Mouse (Mus musculus): ENCODE measurements around the gene Tmc2. TPM values are rescaled to one million over a fixed set of nuclear protein-coding genes. Genes with fewer than 3 reads are reported as not detected.

The Tmc2 gene
- total and polyA plus RNA-seq, 2 experiments from 2014 or later: not detected

- Histone ChIP-seq H3K4me2 (ENCODE audit: low read depth, low read length) (peak overlapping the region; percentile 80; the same call in 1 of the 2 replicates), H3K4me1 (ENCODE audit: control insufficient read depth, insufficient read depth) (peaks cover 23% of the 10 kb centered on the region), H3K9ac (replicated peaks; ENCODE audit: low read depth, low read length) (peak overlapping the region; percentile 99), H3K9me3 (replicated peaks; ENCODE audit: control insufficient read depth, low read length) (no peaks in the 10 kb centered on the region), H3K27ac (ENCODE audit: low read depth) (no peak overlapping the region), H3K4me3 (ENCODE audit: low read depth, low read length) (no peak overlapping the region), H3K36me3 (replicated peaks; ENCODE audit: control insufficient read depth, insufficient read depth, low read length) (peaks cover 48% of the 10 kb centered on the region), H3K27me3 (ENCODE audit: control insufficient read depth, insufficient read depth, low read length) (no peaks in the 10 kb centered on the region)
- ATAC-seq (ENCODE audit: insufficient read depth, low read depth) (no peak), DNase-seq (ENCODE audit: low spot score) (no peak)
- TF ChIP-seq EP300 (IDR thresholded peaks at IDR 0.05; ENCODE audit: low read depth) (no peak), CTCF (IDR thresholded peaks at IDR 0.05; ENCODE audit: low read depth) (no peak)
- 59% methylated on average over 8 of the region's 8 CpGs for WGBS
These were observed 18.2 kb upstream of the Tmc2 start for GRCm38 (mm10) chr2:130176820-130177219.

- 0% methylated on average over 11 of the region's 11 CpGs for WGBS
- ATAC-seq (ENCODE audit: insufficient read depth, low read depth): no peak
- H3K9ac ChIP-seq (replicated peaks; ENCODE audit: low read depth, low read length): peak overlapping the region; percentile 99
- no peaks in the 10 kb centered on the region for H3K9me3 ChIP-seq (replicated peaks; ENCODE audit: control insufficient read depth, low read length)
- TF ChIP-seq EP300 (IDR thresholded peaks at IDR 0.05; ENCODE audit: low read depth): no peak
- TF ChIP-seq CTCF (IDR thresholded peaks at IDR 0.05; ENCODE audit: low read depth): no peak
- H3K4me3 ChIP-seq (ENCODE audit: low read depth, low read length): peak overlapping the region; percentile 97
- peak overlapping the region; percentile 95 for H3K27ac ChIP-seq (ENCODE audit: low read depth)
- H3K4me2 ChIP-seq (ENCODE audit: low read depth, low read length): peak overlapping the region; percentile 80
- peaks cover 33% of the 10 kb centered on the region for H3K36me3 ChIP-seq (replicated peaks; ENCODE audit: control insufficient read depth, insufficient read depth, low read length)
- H3K27me3 ChIP-seq (ENCODE audit: control insufficient read depth, insufficient read depth, low read length): no peaks in the 10 kb centered on the region
- H3K4me1 ChIP-seq (ENCODE audit: control insufficient read depth, insufficient read depth): peaks cover 23% of the 10 kb centered on the region
- DNase-seq (ENCODE audit: low spot score): peak; percentile 18
These were observed 16.7 kb upstream of the Tmc2 start for GRCm38 (mm10) chr2:130178381-130178705.

DNA sequence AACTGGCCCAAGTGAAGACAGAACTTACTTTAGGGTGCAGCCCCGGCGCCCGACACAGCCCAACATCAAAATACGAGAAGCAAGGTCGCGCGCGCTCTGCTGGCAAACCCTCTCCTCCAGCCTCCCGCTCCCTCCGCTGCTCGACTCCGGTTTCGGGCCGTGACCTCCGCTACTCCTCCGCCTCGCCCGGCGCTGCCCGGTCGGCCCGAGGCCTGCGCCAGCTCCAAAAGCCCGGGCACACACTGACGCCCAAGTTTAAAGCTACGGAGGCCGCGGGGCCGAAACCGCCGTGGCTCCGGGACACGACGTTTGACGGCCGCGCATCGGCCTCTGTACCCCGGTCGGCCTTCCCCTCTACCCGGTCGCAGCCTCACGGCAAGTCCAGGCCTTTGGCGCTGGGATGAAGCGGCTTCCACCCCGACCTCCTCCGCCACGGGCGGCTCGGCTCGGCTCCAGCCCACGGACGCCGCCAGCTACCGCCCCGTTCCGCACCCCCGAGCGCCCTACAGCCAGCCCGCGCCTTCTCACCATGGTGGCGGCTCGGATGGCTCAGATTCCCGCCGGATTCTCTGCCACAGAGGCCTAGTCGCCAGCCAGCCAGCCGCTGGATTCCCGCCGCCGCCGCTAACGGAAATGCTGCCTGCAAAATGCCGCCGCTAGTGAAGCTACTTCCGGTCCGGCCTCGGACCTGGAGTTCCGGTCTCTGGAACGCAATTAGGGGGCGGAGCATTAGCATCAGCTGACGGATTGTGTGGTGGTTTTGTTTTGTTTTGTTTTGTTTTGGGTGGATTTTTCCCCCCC lies 16.1 kb upstream of the Tmc2 start, which contains the start of gene Snrpb:
Gene Snrpb, minus strand, starts transcription at position 698 of the 801 bp plus-strand sequence.
- H3K4me3 ChIP-seq (ENCODE audit: low read depth, low read length): peak within 1 kb of the TSS; percentile 97
- peak within 1 kb of the TSS; percentile 99 for H3K9ac ChIP-seq (replicated peaks; ENCODE audit: low read depth, low read length)
- peak within 1 kb of the TSS; percentile 80 for H3K4me2 ChIP-seq (ENCODE audit: low read depth, low read length)
- peaks cover 27% of the 10 kb centered on the region for H3K36me3 ChIP-seq (replicated peaks; ENCODE audit: control insufficient read depth, insufficient read depth, low read length)
- H3K27me3 ChIP-seq (ENCODE audit: control insufficient read depth, insufficient read depth, low read length): no peaks in the 10 kb centered on the region
- peak within 1 kb of the TSS; percentile 95 for H3K27ac ChIP-seq (ENCODE audit: low read depth)
- H3K4me1 ChIP-seq (ENCODE audit: control insufficient read depth, insufficient read depth): peaks cover 23% of the 10 kb centered on the region
- peak; percentile 91 for DNase-seq (ENCODE audit: low spot score)
- WGBS: under 1% methylated on average over 80 of the region's 81 CpGs
- peak; percentile 92 for ATAC-seq (ENCODE audit: insufficient read depth, low read depth)
- TF ChIP-seq EP300 (IDR thresholded peaks at IDR 0.05; ENCODE audit: low read depth): 0 out of 2 replicates have a peak, but pooled peaks have one; percentile 52
- TF ChIP-seq CTCF (IDR thresholded peaks at IDR 0.05; ENCODE audit: low read depth): no peak
- no peaks in the 10 kb centered on the region for H3K9me3 ChIP-seq (replicated peaks; ENCODE audit: control insufficient read depth, low read length)

DNA sequence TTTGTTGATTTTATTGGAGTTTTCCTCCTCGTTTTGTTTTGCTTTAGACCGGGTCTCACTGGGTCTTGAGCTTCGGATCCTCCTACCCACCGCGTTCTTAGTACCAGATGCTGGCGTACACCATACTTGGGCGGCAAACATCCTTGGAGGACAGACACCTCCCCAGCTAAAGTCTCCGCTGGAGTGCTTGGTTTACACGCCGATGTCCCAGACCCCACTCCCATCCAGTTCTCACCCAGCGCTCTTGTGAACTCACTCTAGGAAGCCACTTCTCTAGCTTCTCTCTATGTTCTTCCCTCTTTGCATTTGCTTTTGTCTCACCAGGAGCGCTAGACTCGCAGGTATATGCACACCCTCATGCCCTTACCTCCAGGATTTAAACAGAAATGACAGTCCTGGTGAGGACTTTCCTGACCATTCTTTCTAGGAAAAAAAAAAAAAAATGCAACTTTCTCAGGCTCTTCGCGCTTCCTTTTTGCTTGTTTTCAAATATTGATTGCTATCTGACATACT lies 15.4 kb upstream of the Tmc2 start:
- WGBS: 2% methylated on average over 15 of the region's 15 CpGs

GRCm38 (mm10) chr2:130188391-130188790 lies 6.6 kb upstream of the Tmc2 start:
- no peak overlapping the region for H3K4me2 ChIP-seq (ENCODE audit: low read depth, low read length)
- H3K27ac ChIP-seq (ENCODE audit: low read depth): no peak overlapping the region
- no peak for TF ChIP-seq EP300 (IDR thresholded peaks at IDR 0.05; ENCODE audit: low read depth)
- no peak for TF ChIP-seq CTCF (IDR thresholded peaks at IDR 0.05; ENCODE audit: low read depth)
- H3K36me3 ChIP-seq (replicated peaks; ENCODE audit: control insufficient read depth, insufficient read depth, low read length): no peaks in the 10 kb centered on the region
- DNase-seq (ENCODE audit: low spot score) (no peak), ATAC-seq (ENCODE audit: insufficient read depth, low read depth) (no peak)
- no peaks in the 10 kb centered on the region for H3K4me1 ChIP-seq (ENCODE audit: control insufficient read depth, insufficient read depth)
- no peak overlapping the region for H3K9ac ChIP-seq (replicated peaks; ENCODE audit: low read depth, low read length)
- WGBS: 73% methylated on average over 12 of the region's 12 CpGs
- peaks cover 7% of the 10 kb centered on the region; the same call in 1 of the 2 replicates for H3K9me3 ChIP-seq (replicated peaks; ENCODE audit: control insufficient read depth, low read length)
- H3K27me3 ChIP-seq (ENCODE audit: control insufficient read depth, insufficient read depth, low read length): no peaks in the 10 kb centered on the region
- no peak overlapping the region for H3K4me3 ChIP-seq (ENCODE audit: low read depth, low read length)

More for the DNA sequence above, 15.4 kb upstream of the Tmc2 start:
- Histone ChIP-seq H3K9ac (replicated peaks; ENCODE audit: low read depth, low read length) (peak overlapping the region; percentile 99), H3K4me1 (ENCODE audit: control insufficient read depth, insufficient read depth) (peaks cover 23% of the 10 kb centered on the region), H3K4me2 (ENCODE audit: low read depth, low read length) (peak overlapping the region; percentile 80), H3K27me3 (ENCODE audit: control insufficient read depth, insufficient read depth, low read length) (no peaks in the 10 kb centered on the region), H3K9me3 (replicated peaks; ENCODE audit: control insufficient read depth, low read length) (no peaks in the 10 kb centered on the region), H3K27ac (ENCODE audit: low read depth) (peak overlapping the region; percentile 95), H3K4me3 (ENCODE audit: low read depth, low read length) (peak overlapping the region; percentile 97), H3K36me3 (replicated peaks; ENCODE audit: control insufficient read depth, insufficient read depth, low read length) (peaks cover 21% of the 10 kb centered on the region)
- peak; percentile 54 for ATAC-seq (ENCODE audit: insufficient read depth, low read depth)
- TF ChIP-seq CTCF (IDR thresholded peaks at IDR 0.05; ENCODE audit: low read depth): no peak
- TF ChIP-seq EP300 (IDR thresholded peaks at IDR 0.05; ENCODE audit: low read depth): no peak
- DNase-seq (ENCODE audit: low spot score): no peak
